Mouse (Mus musculus): ENCODE measurements around the gene Pi4k2b. TPM values are rescaled to one million over a fixed set of nuclear protein-coding genes. Genes with fewer than 3 reads are reported as not detected.
"Not testable (repeated sequence)": the region's sequence is repeated elsewhere in the genome, so short reads cannot be mapped to it uniquely, and the experiment has no call there.

The Pi4k2b gene
- 6.2 and 6.9 TPM in 2 replicates for polyA plus RNA-seq (2015; fragmentation: Nextera tagmentation; extraction: Ambion mirVana)

- Histone ChIP-seq H3K4me1 (peaks cover 14% of the 10 kb centered on the region), H3K9ac (peak within 1 kb of the TSS; percentile 93), H3K36me3 (no peaks in the 10 kb centered on the region), H3K4me3 (peak within 1 kb of the TSS; percentile 90), H3K9me3 (no peaks in the 10 kb centered on the region), H3K4me2 (peak within 1 kb of the TSS; percentile 79), H3K27ac (replicated peaks) (peak within 1 kb of the TSS; percentile 88), H3K27me3 (replicated peaks) (0 out of 2 replicates have a peak, but pooled peaks cover 3% of the 10 kb centered on the region)
- WGBS = 2% methylated on average over 42 of the region's 75 CpGs
- ATAC-seq (ENCODE audit: extremely low read depth, insufficient number of reproducible peaks, low FRiP score, low TSS enrichment) = peak; percentile 93
Observed at GRCm38 (mm10) chr5:52741391-52742111, at the start of gene Pi4k2b. Pi4k2b (plus strand) TSS chr5:52741574.

GRCm38 (mm10) chr5:52697291-52697690, 44.1 kb upstream of the Pi4k2b start:
- H3K27me3 ChIP-seq (replicated peaks) = no peaks in the 10 kb centered on the region
- WGBS = 80% methylated on average over 1 of the region's 1 CpGs
- no peak for ATAC-seq (ENCODE audit: extremely low read depth, insufficient number of reproducible peaks, low FRiP score, low TSS enrichment)
- H3K4me3 ChIP-seq = no peak overlapping the region
- no peak overlapping the region for H3K9ac ChIP-seq
- H3K9me3 ChIP-seq = peaks cover 3% of the 10 kb centered on the region; the same call in 1 of the 2 replicates
- no peaks in the 10 kb centered on the region for H3K36me3 ChIP-seq
- H3K4me2 ChIP-seq = no peak overlapping the region
- no peaks in the 10 kb centered on the region for H3K4me1 ChIP-seq
- no peak overlapping the region for H3K27ac ChIP-seq (replicated peaks)

GRCm38 (mm10) chr5:52697882-52698440, 43.4 kb upstream of the Pi4k2b start:
- H3K4me2 ChIP-seq; H3K4me1 ChIP-seq; H3K27me3 ChIP-seq (replicated peaks); H3K9ac ChIP-seq; H3K4me3 ChIP-seq; H3K36me3 ChIP-seq; H3K27ac ChIP-seq (replicated peaks); H3K9me3 ChIP-seq; ATAC-seq (ENCODE audit: extremely low read depth, insufficient number of reproducible peaks, low FRiP score, low TSS enrichment): not testable (repeated sequence)
- WGBS = 75% methylated on average over 7 of the region's 7 CpGs

- no peak overlapping the region for H3K4me3 ChIP-seq
- H3K36me3 ChIP-seq = no peaks in the 10 kb centered on the region
- H3K9me3 ChIP-seq = peaks cover 3% of the 10 kb centered on the region; the same call in 1 of the 2 replicates
- no peaks in the 10 kb centered on the region for H3K27me3 ChIP-seq (replicated peaks)
- no peak overlapping the region for H3K27ac ChIP-seq (replicated peaks)
- 59% methylated on average over 4 of the region's 4 CpGs for WGBS
- H3K9ac ChIP-seq = no peak overlapping the region
- H3K4me1 ChIP-seq = no peaks in the 10 kb centered on the region
- ATAC-seq (ENCODE audit: extremely low read depth, insufficient number of reproducible peaks, low FRiP score, low TSS enrichment) = no peak
- no peak overlapping the region for H3K4me2 ChIP-seq
Observed at GRCm38 (mm10) chr5:52704562-52704961, 36.8 kb upstream of the Pi4k2b start.

- Histone ChIP-seq H3K9me3 (no peaks in the 10 kb centered on the region), H3K27ac (replicated peaks) (no peak overlapping the region), H3K4me1 (no peaks in the 10 kb centered on the region), H3K4me2 (no peak overlapping the region), H3K9ac (no peak overlapping the region), H3K4me3 (no peak overlapping the region), H3K36me3 (no peaks in the 10 kb centered on the region), H3K27me3 (replicated peaks) (no peaks in the 10 kb centered on the region)
- no peak for ATAC-seq (ENCODE audit: extremely low read depth, insufficient number of reproducible peaks, low FRiP score, low TSS enrichment)
Observed at GRCm38 (mm10) chr5:52712704-52713103, 28.7 kb upstream of the Pi4k2b start.

- no peak overlapping the region for H3K4me3 ChIP-seq
- WGBS = 67% methylated on average over 5 of the region's 5 CpGs
- no peaks in the 10 kb centered on the region for H3K9me3 ChIP-seq
- no peaks in the 10 kb centered on the region for H3K36me3 ChIP-seq
- no peak overlapping the region for H3K4me2 ChIP-seq
- ATAC-seq (ENCODE audit: extremely low read depth, insufficient number of reproducible peaks, low FRiP score, low TSS enrichment) = no peak
- H3K27ac ChIP-seq (replicated peaks) = no peak overlapping the region
- no peak overlapping the region for H3K9ac ChIP-seq
- H3K27me3 ChIP-seq (replicated peaks) = no peaks in the 10 kb centered on the region
- H3K4me1 ChIP-seq = no peaks in the 10 kb centered on the region
Observed at GRCm38 (mm10) chr5:52716742-52717448, 24.5 kb upstream of the Pi4k2b start.

- Histone ChIP-seq H3K9me3 (no peaks in the 10 kb centered on the region), H3K27me3 (replicated peaks) (0 out of 2 replicates have a peak, but pooled peaks cover 3% of the 10 kb centered on the region), H3K27ac (replicated peaks) (no peak overlapping the region), H3K4me2 (no peak overlapping the region), H3K9ac (no peak overlapping the region), H3K4me3 (no peak overlapping the region), H3K4me1 (no peaks in the 10 kb centered on the region), H3K36me3 (no peaks in the 10 kb centered on the region)
- ATAC-seq (ENCODE audit: extremely low read depth, insufficient number of reproducible peaks, low FRiP score, low TSS enrichment) = no peak
- WGBS = 80% methylated on average over 8 of the region's 8 CpGs
Observed at GRCm38 (mm10) chr5:52721003-52721402, 20.4 kb upstream of the Pi4k2b start.

- Histone ChIP-seq H3K4me2 (no peak overlapping the region), H3K27me3 (replicated peaks) (0 out of 2 replicates have a peak, but pooled peaks cover 3% of the 10 kb centered on the region), H3K27ac (replicated peaks) (no peak overlapping the region), H3K4me3 (no peak overlapping the region), H3K36me3 (no peaks in the 10 kb centered on the region), H3K4me1 (no peaks in the 10 kb centered on the region), H3K9ac (no peak overlapping the region), H3K9me3 (no peaks in the 10 kb centered on the region)
- 69% methylated on average over 5 of the region's 5 CpGs for WGBS
- ATAC-seq (ENCODE audit: extremely low read depth, insufficient number of reproducible peaks, low FRiP score, low TSS enrichment) = no peak
Observed at GRCm38 (mm10) chr5:52727747-52728146, 13.6 kb upstream of the Pi4k2b start.

GRCm38 (mm10) chr5:52732811-52733210, 8.6 kb upstream of the Pi4k2b start:
- no peak for ATAC-seq (ENCODE audit: extremely low read depth, insufficient number of reproducible peaks, low FRiP score, low TSS enrichment)
- Histone ChIP-seq H3K4me3 (no peak overlapping the region), H3K9ac (no peak overlapping the region), H3K27me3 (replicated peaks) (0 out of 2 replicates have a peak, but pooled peaks cover 3% of the 10 kb centered on the region), H3K4me1 (no peaks in the 10 kb centered on the region), H3K4me2 (no peak overlapping the region), H3K9me3 (no peaks in the 10 kb centered on the region), H3K27ac (replicated peaks) (no peak overlapping the region), H3K36me3 (no peaks in the 10 kb centered on the region)
- 54% methylated on average over 4 of the region's 4 CpGs for WGBS

GRCm38 (mm10) chr5:52736046-52736445, 5.3 kb upstream of the Pi4k2b start:
- no peak overlapping the region for H3K4me3 ChIP-seq
- no peaks in the 10 kb centered on the region for H3K36me3 ChIP-seq
- no peak overlapping the region for H3K27ac ChIP-seq (replicated peaks)
- no peak for ATAC-seq (ENCODE audit: extremely low read depth, insufficient number of reproducible peaks, low FRiP score, low TSS enrichment)
- WGBS = 75% methylated on average over 3 of the region's 3 CpGs
- no peak overlapping the region for H3K4me2 ChIP-seq
- H3K9ac ChIP-seq = no peak overlapping the region
- no peaks in the 10 kb centered on the region for H3K9me3 ChIP-seq
- H3K4me1 ChIP-seq = no peaks in the 10 kb centered on the region
- 0 out of 2 replicates have a peak, but pooled peaks cover 3% of the 10 kb centered on the region for H3K27me3 ChIP-seq (replicated peaks)

- ATAC-seq (ENCODE audit: extremely low read depth, insufficient number of reproducible peaks, low FRiP score, low TSS enrichment) = no peak
- H3K27me3 ChIP-seq (replicated peaks) = no peaks in the 10 kb centered on the region
- 3% methylated on average over 17 of the region's 17 CpGs for WGBS
- peaks cover 14% of the 10 kb centered on the region for H3K4me1 ChIP-seq
- H3K36me3 ChIP-seq = no peaks in the 10 kb centered on the region
- peak overlapping the region; percentile 79 for H3K4me2 ChIP-seq
- peak overlapping the region; percentile 93 for H3K9ac ChIP-seq
- peak overlapping the region; percentile 88 for H3K27ac ChIP-seq (replicated peaks)
- no peaks in the 10 kb centered on the region for H3K9me3 ChIP-seq
- peak overlapping the region; percentile 90 for H3K4me3 ChIP-seq
Observed at GRCm38 (mm10) chr5:52742112-52742813, 889 bp downstream of the Pi4k2b start.

All from heart, embryonic 13.5 days (tissue).